Mouse (Mus musculus) T-helper 17 cell (primary cell): ENCODE measurements around the gene Cc2d2a.

ENCODE experiments used
- in situ Hi-C, 2 experiments: fragments of 300-600 bp; cut with MboI, MseI; formaldehyde crosslinking; loops; 1 replicate in 1 of 2; 2 replicates in 1 of 2; pipeline ENCODE4 v1.15.1; 2025; ENCODE audit warnings: high pct_unique_total_duplicates in 2 of 2

Cc2d2a gene

GRCm38 (mm10) chr5:43661997-43662961 lies at the start of gene Cc2d2a:
Cc2d2a (plus strand) TSS chr5:43662346.
- in situ Hi-C loops: no loop called here

GRCm38 (mm10) chr5:43621575-43622299 lies 40.4 kb upstream of the Cc2d2a start:
- in situ Hi-C loops: loop anchor here in 1 of 2 experiments (25.0 kb wide), 1 partner anchor 1734 kb away; no protein-coding TSS in a partner anchor

- in situ Hi-C loops: loop anchor here in 1 of 2 experiments (5.0 kb wide), 1 partner anchor 203 kb away; no protein-coding TSS in a partner anchor
Measured at GRCm38 (mm10) chr5:43625407-43625806, 36.7 kb upstream of the Cc2d2a start.

- in situ Hi-C loops: no loop called here
Measured at GRCm38 (mm10) chr5:43634071-43634601, 28.0 kb upstream of the Cc2d2a start.

GRCm38 (mm10) chr5:43634602-43635081 lies 27.5 kb upstream of the Cc2d2a start:
- in situ Hi-C loops: no loop called here

GRCm38 (mm10) chr5:43645020-43645419 lies 17.1 kb upstream of the Cc2d2a start:
- in situ Hi-C loops: no loop called here

GRCm38 (mm10) chr5:43647098-43647774 lies 14.9 kb upstream of the Cc2d2a start:
- in situ Hi-C loops: no loop called here

- in situ Hi-C loops: no loop called here
Measured at GRCm38 (mm10) chr5:43661498-43661897, 648 bp upstream of the Cc2d2a start.

GRCm38 (mm10) chr5:43663531-43663930 lies 1.4 kb downstream of the Cc2d2a start:
- in situ Hi-C loops: no loop called here

- in situ Hi-C loops: no loop called here
Measured at GRCm38 (mm10) chr5:43665144-43665543, 3.0 kb downstream of the Cc2d2a start.

- in situ Hi-C loops: no loop called here
Measured at GRCm38 (mm10) chr5:43669118-43669645, 7.0 kb downstream of the Cc2d2a start.

GRCm38 (mm10) chr5:43672177-43672911 lies 10.2 kb downstream of the Cc2d2a start:
- in situ Hi-C loops: loop anchor here in 1 of 2 experiments (10.0 kb wide), 1 partner anchor 132 kb away; no protein-coding TSS in a partner anchor

- in situ Hi-C loops: loop anchor here in 1 of 2 experiments (10.0 kb wide), 1 partner anchor 132 kb away; no protein-coding TSS in a partner anchor
Measured at GRCm38 (mm10) chr5:43673083-43673482, 10.9 kb downstream of the Cc2d2a start.

- in situ Hi-C loops: loop anchor here in 1 of 2 experiments (10.0 kb wide), 1 partner anchor 499 kb away; no protein-coding TSS in a partner anchor
Measured at GRCm38 (mm10) chr5:43685466-43685865, 23.3 kb downstream of the Cc2d2a start.

- in situ Hi-C loops: loop anchor here in 1 of 2 experiments (10.0 kb wide), 1 partner anchor 362 kb away; no protein-coding TSS in a partner anchor
Measured at GRCm38 (mm10) chr5:43692489-43692888, 30.3 kb downstream of the Cc2d2a start.

- in situ Hi-C loops: loop anchor here in 1 of 2 experiments (5.0 to 10.0 kb wide), 2 partner anchors 45 to 358 kb away; no protein-coding TSS in a partner anchor
Measured at GRCm38 (mm10) chr5:43697133-43697532, 35.0 kb downstream of the Cc2d2a start.

GRCm38 (mm10) chr5:43699240-43699639 lies 37.1 kb downstream of the Cc2d2a start:
- in situ Hi-C loops: loop anchor here in 1 of 2 experiments (5.0 to 10.0 kb wide), 2 partner anchors 47 to 356 kb away; no protein-coding TSS in a partner anchor

GRCm38 (mm10) chr5:43721538-43722451 lies 59.6 kb downstream of the Cc2d2a start:
- in situ Hi-C loops: no loop called here

GRCm38 (mm10) chr5:43722452-43722783 lies 60.3 kb downstream of the Cc2d2a start:
- in situ Hi-C loops: no loop called here
